Mouse (Mus musculus) heart, adult 2 months (tissue): ENCODE data around the gene Pitpnm1.

ENCODE experiments used
- CTCF ChIP-seq: fragments of 200-600 bp; IDR thresholded peaks from 2 replicates; pipeline ENCODE4 v1.8.1; 2022; ENCODE audit warnings: antibody characterized with exemption, mild to moderate bottlenecking, moderate library complexity
- EP300 ChIP-seq: fragments of 200-500 bp; IDR thresholded peaks from 2 replicates; pipeline ENCODE4 v1.6.1; 2011; ENCODE audit warnings: low read depth, low read length, control low read depth; ENCODE audit not compliant: insufficient read depth
- POLR2A ChIP-seq: fragments of 200-500 bp; IDR thresholded peaks from 2 replicates; pipeline ENCODE4 v1.6.1; 2011; ENCODE audit warnings: mild to moderate bottlenecking, low read depth, low read length, control low read depth; ENCODE audit not compliant: insufficient read depth

DNA sequence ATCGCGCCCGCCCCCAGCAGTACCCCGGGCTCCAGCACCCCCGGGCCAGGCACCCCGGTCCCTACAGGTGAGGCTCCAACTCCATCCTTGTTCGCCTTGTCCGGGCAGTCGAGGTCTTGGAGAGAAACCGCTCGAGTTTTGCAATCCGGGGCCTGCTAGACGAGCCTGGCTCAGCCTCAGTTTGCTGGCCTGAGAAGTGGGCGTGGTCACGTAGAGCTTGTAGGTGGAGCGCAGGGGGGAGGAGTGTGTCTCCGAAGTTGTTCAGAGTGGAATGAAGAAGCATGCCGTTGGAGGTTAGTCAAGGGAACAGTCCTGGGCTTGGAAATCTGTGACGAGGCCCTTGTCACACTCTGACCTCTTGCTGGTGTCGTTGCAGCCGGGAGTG is 2.4 kb upstream of the Pitpnm1 start:
- no peak for TF ChIP-seq CTCF
- no peak for TF ChIP-seq POLR2A
- no peak for TF ChIP-seq EP300
